Mouse (Mus musculus) embryonic fibroblast, embryonic 13.5 days (primary cell): ENCODE data around the gene Gm11983. TPM values are rescaled to one million over a fixed set of nuclear protein-coding genes. Genes with fewer than 3 reads are reported as not detected.
"Not testable (repeated sequence)": the region's sequence is repeated elsewhere in the genome, so short reads cannot be mapped to it uniquely, and the experiment has no call there.

Experiments
- H3K27ac ChIP-seq: 2 replicates; pipeline ENCODE4 v1.5.1; 2012; ENCODE audit warnings: low read length, control low read depth, inconsistent platforms; ENCODE audit not compliant: insufficient read depth
- H3K4me1 ChIP-seq: 2 replicates; pipeline ENCODE4 v1.6.1; 2011; ENCODE audit warnings: low read length; ENCODE audit not compliant: control insufficient read depth, insufficient read depth
- H3K4me3 ChIP-seq: 2 replicates; pipeline ENCODE4 v1.5.1; 2011; ENCODE audit warnings: mild to moderate bottlenecking, control low read depth, low read length; ENCODE audit not compliant: insufficient read depth
- CTCF ChIP-seq: IDR thresholded peaks from 2 replicates; pipeline ENCODE4 v1.5.1; 2011; ENCODE audit warnings: mild to moderate bottlenecking, control low read depth, low read length, moderate library complexity, borderline replicate concordance; ENCODE audit not compliant: insufficient read depth
- POLR2A ChIP-seq: IDR thresholded peaks from 2 replicates; pipeline ENCODE4 v1.6.1; 2011; ENCODE audit warnings: low read depth, mild to moderate bottlenecking, control low read depth, low read length, moderate library complexity
- polyA plus RNA-seq: library from polyadenylated mRNA; stranded (reverse); fragments of >200 nt; gene quantifications from 2 replicates; pipeline ENCODE4 v1.2.4, GENCODE M21; 2011; ENCODE audit warnings: low read depth; ENCODE audit not compliant: missing spikeins, insufficient read length

Gm11983 gene
- polyA plus RNA-seq, 1 experiment, result not detected

GRCm38 (mm10) chr11:6843831-6844230, 6.4 kb upstream of the Gm11983 start:
- Histone ChIP-seq H3K27ac (no peak overlapping the region), H3K4me3 (no peak overlapping the region), H3K4me1 (no peaks in the 10 kb centered on the region)
- no peak for TF ChIP-seq POLR2A
- TF ChIP-seq CTCF, result no peak

- no peak overlapping the region for H3K4me3 ChIP-seq
- no peaks in the 10 kb centered on the region for H3K4me1 ChIP-seq
- no peak overlapping the region for H3K27ac ChIP-seq
- TF ChIP-seq POLR2A, result no peak
- TF ChIP-seq CTCF, result no peak
Measured at GRCm38 (mm10) chr11:6842160-6842559, 4.7 kb upstream of the Gm11983 start.

- Histone ChIP-seq H3K4me3 (no peak overlapping the region), H3K4me1 (no peaks in the 10 kb centered on the region), H3K27ac (no peak overlapping the region)
- no peak for TF ChIP-seq CTCF
- no peak for TF ChIP-seq POLR2A
Measured at GRCm38 (mm10) chr11:6840775-6841174, 3.3 kb upstream of the Gm11983 start.

- Histone ChIP-seq H3K27ac (no peak overlapping the region), H3K4me3 (no peak overlapping the region), H3K4me1 (no peaks in the 10 kb centered on the region)
- TF ChIP-seq POLR2A (no peak), CTCF (no peak)
Measured at GRCm38 (mm10) chr11:6834636-6835035, 2.8 kb downstream of the Gm11983 start.

- Histone ChIP-seq H3K4me3 (no peak overlapping the region), H3K27ac (no peak overlapping the region), H3K4me1 (no peaks in the 10 kb centered on the region)
- TF ChIP-seq CTCF, result no peak
Measured at GRCm38 (mm10) chr11:6833731-6834130, 3.7 kb downstream of the Gm11983 start.

- Histone ChIP-seq H3K4me3 (no peak overlapping the region), H3K4me1 (no peaks in the 10 kb centered on the region), H3K27ac (no peak overlapping the region)
- TF ChIP-seq POLR2A (no peak), CTCF (no peak)
Measured at GRCm38 (mm10) chr11:6831931-6832330, 5.5 kb downstream of the Gm11983 start.

GRCm38 (mm10) chr11:6828196-6828595, 9.3 kb downstream of the Gm11983 start:
- TF ChIP-seq POLR2A, result no peak
- TF ChIP-seq CTCF, result no peak
- H3K27ac ChIP-seq, result no peak overlapping the region
- H3K4me1 ChIP-seq, result no peaks in the 10 kb centered on the region

GRCm38 (mm10) chr11:6826157-6826556, 11.3 kb downstream of the Gm11983 start:
- TF ChIP-seq CTCF (no peak), POLR2A (no peak)
- no peak overlapping the region for H3K27ac ChIP-seq
- no peak overlapping the region for H3K4me3 ChIP-seq

More at GRCm38 (mm10) chr11:6828196-6828595, 9.3 kb downstream of the Gm11983 start:
- H3K4me3 ChIP-seq, result no peak overlapping the region

GRCm38 (mm10) chr11:6823176-6823575, 14.3 kb downstream of the Gm11983 start:
- no peaks in the 10 kb centered on the region for H3K4me1 ChIP-seq
- TF ChIP-seq POLR2A, result no peak
- no peak for TF ChIP-seq CTCF

More at GRCm38 (mm10) chr11:6826157-6826556, 11.3 kb downstream of the Gm11983 start:
- no peaks in the 10 kb centered on the region for H3K4me1 ChIP-seq

GRCm38 (mm10) chr11:6814486-6814885, 23.0 kb downstream of the Gm11983 start:
- Histone ChIP-seq H3K27ac (no peak overlapping the region), H3K4me3 (no peak overlapping the region), H3K4me1 (no peaks in the 10 kb centered on the region)
- TF ChIP-seq POLR2A (no peak), CTCF (no peak)

More at GRCm38 (mm10) chr11:6823176-6823575, 14.3 kb downstream of the Gm11983 start:
- Histone ChIP-seq H3K4me3 (no peak overlapping the region), H3K27ac (no peak overlapping the region)

GRCm38 (mm10) chr11:6802879-6803278, 34.6 kb downstream of the Gm11983 start:
- H3K4me3 ChIP-seq, H3K27ac ChIP-seq, H3K4me1 ChIP-seq: not testable (repeated sequence)
